16 mouse cellular contexts compared by ENCODE assay signal in genomic region chr11:41433846-41434245, GRCm38 (mm10).
A peak's percentile ranks its signal among the peaks of the same experiment; 100 is the strongest.
DNase-seq lines count a peak whose midpoint lies in the region; ATAC-seq and TF ChIP-seq lines count a peak whose summit lies in the region.
"Had no signal": no experiment of that assay in that cellular context is flagged by ENCODE, and none has a peak within 500 bp of the region (broad histone marks: within the 10 kb centered on the region; RNA-seq: fewer than 3 reads in every experiment).

No protein-coding gene starts in this region.

- TF ChIP-seq CTCF in left cerebral cortex, adult 2 months (IDR thresholded peaks at IDR 0.05), result peak; percentile 54

- intact Hi-C loops in left cerebral cortex, adult 2 months (cut with DNase I), result loop anchor here (10.0 kb wide), 2 partner anchors 659 to 741 kb away; no protein-coding TSS in a partner anchor
- intact Hi-C loops in left cerebral cortex, postnatal 10 days (cut with DNase I), result loop anchor here (10.0 kb wide), 1 partner anchor 741 kb away; no protein-coding TSS in a partner anchor

- no peak for DNase-seq in frontal cortex, postnatal 10 days (ENCODE audit: low spot score in 2 of 2)
- DNase-seq in left cerebral cortex, adult 2 months (ENCODE audit: extremely low spot score in 1 of 2, low spot score in 2 of 2), result no peak
- DNase-seq in left cerebral cortex, postnatal 10 days (ENCODE audit: extremely low spot score in 1 of 2, low spot score in 2 of 2), result no peak
- DNase-seq in brain, adult 2 months (ENCODE audit: low read depth, low spot score), result peak; percentile 40
- DNase-seq in retina, postnatal 1 day, result peak; percentile 13
- DNase-seq in adrenal gland, postnatal 25 days, result no peak
- DNase-seq: adrenal gland, postnatal 10 days; gastrocnemius, postnatal 10 days; kidney, postnatal 10 days; lung, postnatal 36 days; right cerebral cortex, postnatal 14 days had no signal

- H3K4me3 ChIP-seq in left cerebral cortex, adult 2 months, result no peak overlapping the region
- H3K4me3 ChIP-seq: forebrain, embryonic 13.5 days; heart, embryonic 10.5 days; midbrain, embryonic 12.5 days had no signal

- H3K27ac ChIP-seq in left cerebral cortex, adult 2 months, result no peak overlapping the region
- H3K27ac ChIP-seq: forebrain, embryonic 13.5 days; heart, embryonic 10.5 days; liver, embryonic 14.5 days had no signal

- peak; percentile 90 for ATAC-seq in frontal cortex, adult (ENCODE audit: low TSS enrichment)
- ATAC-seq: forebrain, embryonic 13.5 days had no signal

Comparison
In these comparisons a context has a peak if more than half of its experiments do, and no peak if none do; other contexts are left out.
1. DNase-seq: peak in brain, adult 2 months (single experiment) and retina, postnatal 1 day (single experiment); none in frontal cortex, postnatal 10 days (0 of 2), left cerebral cortex, adult 2 months (0 of 2), left cerebral cortex, postnatal 10 days (0 of 2) and adrenal gland, postnatal 25 days (single experiment).